In genomic region chr3:99749725-99750124, GRCm38 (mm10) we compare ENCODE assay signal across 29 mouse cellular contexts.
DNase-seq lines count a peak whose midpoint lies in the region; ATAC-seq and TF ChIP-seq lines count a peak whose summit lies in the region.
"Had no signal": no experiment of that assay in that cellular context is flagged by ENCODE, and none has a peak within 500 bp of the region (broad histone marks: within the 10 kb centered on the region; RNA-seq: fewer than 3 reads in every experiment).

No protein-coding gene starts in this region.

- no peak overlapping the region for H3K27ac ChIP-seq in kidney, embryonic 14.5 days (ENCODE audit: low read depth, low read length)
- H3K27ac ChIP-seq in kidney, adult 2 months (ENCODE audit: insufficient read depth, low read depth, low read length) = no peak overlapping the region
- no peak overlapping the region for H3K27ac ChIP-seq in midbrain, embryonic 14.5 days (replicated peaks; ENCODE audit: low read depth, low read length)
- H3K27ac ChIP-seq in midbrain, embryonic 13.5 days = no peak overlapping the region
- H3K27ac ChIP-seq: forebrain, embryonic 13.5 days; heart, embryonic 13.5 days; hindbrain, embryonic 10.5 days; hindbrain, embryonic 15.5 days; left cerebral cortex, adult 2 months; liver, embryonic 12.5 days; midbrain, embryonic 12.5 days; neural tube, embryonic 15.5 days; stomach, embryonic 15.5 days had no signal

- H3K27me3 ChIP-seq in kidney, embryonic 14.5 days (ENCODE audit: control insufficient read depth, insufficient read depth, low read length) = no peaks in the 10 kb centered on the region
- no peaks in the 10 kb centered on the region for H3K27me3 ChIP-seq in kidney, adult 2 months (replicated peaks; ENCODE audit: control insufficient read depth, insufficient read depth, low read length)
- no peaks in the 10 kb centered on the region for H3K27me3 ChIP-seq in midbrain, embryonic 14.5 days (ENCODE audit: control insufficient read depth, insufficient read depth, low read length)
- H3K27me3 ChIP-seq in midbrain, embryonic 13.5 days = no peaks in the 10 kb centered on the region
- H3K27me3 ChIP-seq: CH12.LX; forebrain, embryonic 13.5 days; heart, embryonic 13.5 days; hindbrain, embryonic 15.5 days; liver, embryonic 12.5 days; midbrain, embryonic 12.5 days; neural tube, embryonic 15.5 days; stomach, embryonic 15.5 days had no signal

- 0 out of 2 replicates have a peak overlapping the region, but pooled peaks have one; percentile 8 for H3K4me2 ChIP-seq in kidney, embryonic 14.5 days (replicated peaks; ENCODE audit: low read depth, low read length)
- no peak overlapping the region for H3K4me2 ChIP-seq in midbrain, embryonic 14.5 days (ENCODE audit: low read length)
- H3K4me2 ChIP-seq in midbrain, embryonic 13.5 days (replicated peaks) = no peak overlapping the region
- H3K4me2 ChIP-seq: forebrain, embryonic 13.5 days; heart, embryonic 13.5 days; hindbrain, embryonic 15.5 days; liver, embryonic 12.5 days; midbrain, embryonic 12.5 days; neural tube, embryonic 15.5 days; stomach, embryonic 15.5 days had no signal

- TF ChIP-seq CTCF in kidney, adult 2 months (conservative IDR thresholded peaks at IDR 0.05; ENCODE audit: insufficient read depth, insufficient read length, low read depth, low read length) = no peak

- H3K4me1 ChIP-seq in kidney, embryonic 14.5 days (ENCODE audit: control insufficient read depth, insufficient read depth, low read length) = no peaks in the 10 kb centered on the region
- no peaks in the 10 kb centered on the region for H3K4me1 ChIP-seq in kidney, adult 2 months (ENCODE audit: control insufficient read depth, insufficient read depth, low read length)
- H3K4me1 ChIP-seq in midbrain, embryonic 14.5 days (ENCODE audit: control insufficient read depth, insufficient read depth, low read length) = no peaks in the 10 kb centered on the region
- H3K4me1 ChIP-seq in midbrain, embryonic 13.5 days (replicated peaks) = no peaks in the 10 kb centered on the region
- H3K4me1 ChIP-seq: forebrain, embryonic 13.5 days; heart, embryonic 13.5 days; hindbrain, embryonic 10.5 days; hindbrain, embryonic 15.5 days; liver, embryonic 12.5 days; midbrain, embryonic 12.5 days; stomach, embryonic 15.5 days had no signal

- peak; percentile 18 for DNase-seq in embryo, embryonic 10.5 days (ENCODE audit: low spot score)
- DNase-seq in embryo, embryonic 9.5 days (ENCODE audit: extremely low spot score) = no peak
- no peak for DNase-seq in kidney, adult 2 months
- peak; percentile 2 for DNase-seq in midbrain, embryonic 14.5 days
- peak; percentile 20 for DNase-seq in mesoderm, embryonic 11.5 days (ENCODE audit: low read depth, low spot score)
- no peak for DNase-seq in layer of hippocampus, postnatal 25 days (ENCODE audit: extremely low spot score in 1 of 2, low spot score in 1 of 2)
- DNase-seq: adrenal gland, adult 2 months; adrenal gland, postnatal 36 days; cerebellum, adult 2 months; cerebellum, postnatal 14 days; heart, postnatal 10 days; kidney, adult 8-10 months; liver, postnatal 0 days; lung, postnatal 36 days; retina, postnatal 1 day; right cerebral cortex, postnatal 25 days had no signal

- ATAC-seq in kidney, embryonic 14.5 days (ENCODE audit: low FRiP score, low TSS enrichment) = no peak; the same call in 1 of the 2 replicates
- no peak for ATAC-seq in midbrain, embryonic 14.5 days (ENCODE audit: low FRiP score, low TSS enrichment)
- ATAC-seq in midbrain, embryonic 13.5 days = no peak
- ATAC-seq: activated CD4-positive, CD25-positive, alpha-beta regulatory T cell, adult 4 months; forebrain, embryonic 13.5 days; liver, embryonic 12.5 days; liver, postnatal 0 days had no signal

- 20% methylated on average over 8 of the region's 8 CpGs for WGBS in kidney, embryonic 14.5 days
- 28% methylated on average over 8 of the region's 8 CpGs for WGBS in kidney, adult 2 months
- WGBS in midbrain, embryonic 14.5 days = 93% methylated on average over 8 of the region's 8 CpGs
- 88% methylated on average over 8 of the region's 8 CpGs for WGBS in midbrain, embryonic 13.5 days

- H3K4me3 ChIP-seq in kidney, embryonic 14.5 days (ENCODE audit: low read length) = no peak overlapping the region
- H3K4me3 ChIP-seq in kidney, adult 2 months (ENCODE audit: insufficient read depth, low read depth, low read length) = no peak overlapping the region
- H3K4me3 ChIP-seq in midbrain, embryonic 14.5 days (replicated peaks; ENCODE audit: low read depth, low read length) = no peak overlapping the region
- no peak overlapping the region for H3K4me3 ChIP-seq in midbrain, embryonic 13.5 days (replicated peaks)
- H3K4me3 ChIP-seq: forebrain, embryonic 13.5 days; heart, embryonic 13.5 days; hindbrain, embryonic 10.5 days; hindbrain, embryonic 15.5 days; left cerebral cortex, adult 2 months; liver, embryonic 12.5 days; midbrain, embryonic 12.5 days; neural tube, embryonic 15.5 days; stomach, embryonic 15.5 days had no signal

- H3K36me3 ChIP-seq in kidney, embryonic 14.5 days (ENCODE audit: control insufficient read depth, insufficient read depth, low read length) = no peaks in the 10 kb centered on the region
- no peaks in the 10 kb centered on the region for H3K36me3 ChIP-seq in kidney, adult 2 months (ENCODE audit: control insufficient read depth, insufficient read depth, low read length)
- no peaks in the 10 kb centered on the region for H3K36me3 ChIP-seq in midbrain, embryonic 14.5 days (ENCODE audit: control insufficient read depth, insufficient read depth, low read length)
- H3K36me3 ChIP-seq in midbrain, embryonic 13.5 days = no peaks in the 10 kb centered on the region
- H3K36me3 ChIP-seq: heart, embryonic 13.5 days; hindbrain, embryonic 10.5 days; hindbrain, embryonic 15.5 days; liver, embryonic 12.5 days; midbrain, embryonic 12.5 days; neural tube, embryonic 15.5 days; stomach, embryonic 15.5 days had no signal

- no peaks in the 10 kb centered on the region for H3K9me3 ChIP-seq in kidney, embryonic 14.5 days (ENCODE audit: control insufficient read depth, low read length)
- no peaks in the 10 kb centered on the region for H3K9me3 ChIP-seq in midbrain, embryonic 14.5 days (ENCODE audit: control insufficient read depth, low read length)
- H3K9me3 ChIP-seq in midbrain, embryonic 13.5 days = no peaks in the 10 kb centered on the region
- H3K9me3 ChIP-seq: forebrain, embryonic 13.5 days; heart, embryonic 13.5 days; hindbrain, embryonic 10.5 days; hindbrain, embryonic 15.5 days; liver, embryonic 12.5 days; midbrain, embryonic 12.5 days; neural tube, embryonic 15.5 days; stomach, embryonic 15.5 days had no signal

- no peak for TF ChIP-seq POLR2A in kidney, adult 2 months (IDR thresholded peaks at IDR 0.05; ENCODE audit: low read depth, low read length)

- no peak overlapping the region for H3K9ac ChIP-seq in kidney, embryonic 14.5 days (ENCODE audit: low read depth, low read length)
- H3K9ac ChIP-seq in midbrain, embryonic 14.5 days (replicated peaks; ENCODE audit: low read length) = no peak overlapping the region
- no peak overlapping the region for H3K9ac ChIP-seq in midbrain, embryonic 13.5 days (replicated peaks)
- H3K9ac ChIP-seq: forebrain, embryonic 13.5 days; heart, embryonic 13.5 days; hindbrain, embryonic 15.5 days; liver, embryonic 12.5 days; liver, postnatal 0 days; midbrain, embryonic 12.5 days; neural tube, embryonic 15.5 days; stomach, embryonic 15.5 days had no signal

Comparison
In these comparisons a context has a peak if more than half of its experiments do, and no peak if none do; other contexts are left out.
1. DNase-seq: peak in embryo, embryonic 10.5 days (single experiment), midbrain, embryonic 14.5 days (single experiment) and mesoderm, embryonic 11.5 days (single experiment); none in embryo, embryonic 9.5 days (single experiment), kidney, adult 2 months (single experiment) and layer of hippocampus, postnatal 25 days (0 of 2).